Mouse (Mus musculus) CH12.LX (cell line): ENCODE data around the gene Vsig8.

Experiments
- CTCF ChIP-seq, 2 experiments: IDR thresholded peaks in 1 of 2; conservative IDR thresholded peaks in 1 of 2; 2 replicates each; pipeline ENCODE4 v1.5.1; 2011 to 2012; ENCODE audit warnings: low read depth in 2 of 2, low read length in 2 of 2, improper control_type of control experiment in 1 of 2, inconsistent platforms in 1 of 2, mild to moderate bottlenecking in 1 of 2, moderate library complexity in 1 of 2
- JUN ChIP-seq: IDR thresholded peaks from 2 replicates; pipeline ENCODE4 v1.6.1; 2011; ENCODE audit warnings: low read depth, mild to moderate bottlenecking, low read length, improper control_type of control experiment, moderate library complexity; ENCODE audit not compliant: insufficient read depth
- POLR2A ChIP-seq: IDR thresholded peaks from 2 replicates; pipeline ENCODE4 v1.6.1; 2011; ENCODE audit warnings: low read depth, mild to moderate bottlenecking, improper control_type of control experiment, low read length
- POLR2AphosphoS2 ChIP-seq: IDR thresholded peaks from 2 replicates; pipeline ENCODE4 v1.6.1; 2011; ENCODE audit warnings: low read depth, low read length, improper control_type of control experiment

DNA sequence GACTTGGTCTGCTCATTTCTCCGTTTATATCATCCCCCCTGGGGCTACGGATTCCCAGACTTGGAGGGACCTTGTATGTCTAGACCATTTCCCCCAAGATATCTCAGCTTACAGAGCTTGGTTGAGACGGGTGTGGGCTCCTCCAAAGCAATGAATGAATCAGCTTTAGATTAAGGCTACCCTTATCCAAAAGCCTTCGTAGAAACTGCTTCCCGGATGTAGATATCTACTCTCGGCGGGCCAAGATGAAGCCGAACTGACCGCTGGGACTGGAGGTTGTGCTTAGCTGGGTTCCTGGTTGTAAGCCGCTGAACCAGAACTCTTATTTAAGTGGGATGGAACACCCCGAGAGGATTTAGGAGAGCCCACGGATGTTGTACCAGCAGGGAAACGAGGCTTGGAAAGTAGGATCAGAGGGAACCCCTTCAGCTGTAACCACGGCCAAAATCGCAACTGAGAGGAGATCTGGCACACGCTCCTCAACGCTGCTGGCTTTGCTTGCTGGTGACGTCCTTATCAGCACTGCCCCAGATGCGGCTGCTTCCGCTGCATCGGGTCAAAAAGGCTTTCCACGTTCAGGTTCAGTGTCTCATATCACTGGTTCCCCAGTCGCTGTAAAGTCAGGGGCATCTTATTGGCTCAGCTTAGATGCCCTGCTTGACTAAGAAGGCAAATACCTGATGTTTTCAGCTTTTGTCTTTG is 29.2 kb upstream of the Vsig8 start:
- TF ChIP-seq CTCF (conservative IDR thresholded peaks at IDR 0.05 in 1 of 2, IDR thresholded peaks at IDR 0.05 in 1 of 2; ENCODE audit: low read depth in 2 of 2, low read length in 2 of 2) (no peak), POLR2AphosphoS2 (no peak), JUN (no peak), POLR2A (no peak)
